Mouse (Mus musculus) testis, adult 2 months (tissue): ENCODE results near the gene Podnl1.

Experiments
- CTCF ChIP-seq: fragments of 200-500 bp; IDR thresholded peaks from 2 replicates; pipeline ENCODE4 v1.5.1; 2012; ENCODE audit warnings: low read depth, mild to moderate bottlenecking, inconsistent platforms, low read length, moderate library complexity; ENCODE audit not compliant: control insufficient read depth, insufficient read depth, insufficient replicate concordance
- POLR2A ChIP-seq: fragments of 200-500 bp; IDR thresholded peaks from 2 replicates; pipeline ENCODE4 v1.6.1; 2012; ENCODE audit warnings: low read depth, mild to moderate bottlenecking, inconsistent platforms, low read length, moderate library complexity; ENCODE audit not compliant: control insufficient read depth

DNA sequence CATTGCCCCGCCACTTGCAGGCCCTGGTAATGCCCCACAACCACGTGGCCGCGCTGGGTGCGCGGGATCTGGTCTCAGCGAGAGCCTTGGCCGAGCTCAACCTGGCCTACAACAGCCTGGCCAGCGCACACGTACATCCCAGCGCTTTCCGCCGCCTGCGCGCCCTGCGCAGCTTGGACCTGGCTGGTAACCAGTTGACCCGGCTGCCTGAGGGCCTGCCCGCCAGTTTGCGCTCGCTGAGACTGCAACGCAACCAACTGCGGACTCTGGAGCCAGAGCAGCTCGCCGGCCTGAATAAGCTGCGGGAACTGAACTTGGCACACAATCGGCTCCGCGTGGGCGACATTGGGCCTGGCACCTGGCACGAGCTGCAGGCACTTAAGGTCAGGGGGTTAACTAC, 5.0 kb downstream of the Podnl1 start:
- TF ChIP-seq CTCF (no peak), POLR2A (no peak)
